Mouse (Mus musculus) lung, embryonic 14.5 days (tissue): ENCODE measurements at regions not wholly inside any gene's neighbourhood (a gene's known extent, or its start where the extent isn't known, plus 50 kb on each side); places are given as distances from the start of the nearest gene placed in this dataset.
"Not testable (repeated sequence)": the region's sequence is repeated elsewhere in the genome, so short reads cannot be mapped to it uniquely, and the experiment has no call there.

ENCODE experiments used
- ATAC-seq: fragments of 200-750 bp; cut with Nextera tagmentation; 2 replicates; pipeline ENCODE4 v1.8.0; 2017; ENCODE audit warnings: mild to moderate bottlenecking, moderate TSS enrichment, moderate library complexity; ENCODE audit not compliant: insufficient read depth
- DNase-seq: peaks from one replicate; pipeline ENCODE4 v3.0.0-alpha.2; 2015
- H3K27ac ChIP-seq: fragments of 300-500 bp; sonication (generic); 2 replicates; pipeline ENCODE4 v1.5.1; 2014; ENCODE audit warnings: low read depth, mild to moderate bottlenecking, moderate library complexity
- H3K27me3 ChIP-seq: fragments of 300-500 bp; sonication (generic); 2 replicates; pipeline ENCODE4 v1.6.1; 2014; ENCODE audit warnings: low read length, control low read depth; ENCODE audit not compliant: insufficient read depth
- H3K36me3 ChIP-seq: fragments of 300-500 bp; sonication (generic); 2 replicates; pipeline ENCODE4 v1.6.1; 2014; ENCODE audit warnings: control low read depth; ENCODE audit not compliant: insufficient read depth
- H3K4me1 ChIP-seq: fragments of 300-500 bp; sonication (generic); 2 replicates; pipeline ENCODE4 v1.6.1; 2014; ENCODE audit warnings: antibody characterized with exemption, control low read depth; ENCODE audit not compliant: insufficient read depth
- H3K4me2 ChIP-seq: fragments of 300-500 bp; sonication (generic); 2 replicates; pipeline ENCODE4 v1.6.1; 2014; ENCODE audit warnings: mild to moderate bottlenecking
- H3K4me3 ChIP-seq: fragments of 300-500 bp; sonication (generic); 2 replicates; pipeline ENCODE4 v1.5.1; 2014; ENCODE audit warnings: low read depth, low read length
- H3K9ac ChIP-seq: fragments of 300-500 bp; sonication (generic); 2 replicates; pipeline ENCODE4 v1.6.1; 2014
- H3K9me3 ChIP-seq: fragments of 300-500 bp; sonication (generic); 2 replicates; pipeline ENCODE4 v1.6.1; 2016; ENCODE audit warnings: low read depth, low read length, control low read depth
- CTCF ChIP-seq: IDR thresholded peaks from 2 replicates; pipeline ENCODE4 v1.5.1; 2016; ENCODE audit warnings: antibody characterized with exemption, low read depth
- WGBS: fragments of 180-500 bp; shearing (Covaris S2); extraction: QIAGEN DNeasy Blood & Tissue Kit; methylation state at CpG from one replicate; pipeline ENCODE4 v1.1.7; 2014; 5-methylcytosine and 5-hydroxymethylcytosine counted together

GRCm38 (mm10) chr4:61998366-61998765, 55.6 kb downstream of the Mup20 start:
- Histone ChIP-seq H3K9ac (no peak overlapping the region), H3K4me2 (no peak overlapping the region), H3K4me1 (no peaks in the 10 kb centered on the region), H3K9me3 (no peaks in the 10 kb centered on the region), H3K4me3 (no peak overlapping the region), H3K36me3 (no peaks in the 10 kb centered on the region), H3K27ac (no peak overlapping the region), H3K27me3 (no peaks in the 10 kb centered on the region)
- DNase-seq (peak; percentile 62), ATAC-seq (no peak)
- TF ChIP-seq CTCF, result peak; percentile 68
- 17% methylated on average over 4 of the region's 4 CpGs for WGBS

- not testable (repeated sequence) for DNase-seq, H3K9ac ChIP-seq, H3K27ac ChIP-seq, H3K4me3 ChIP-seq, H3K36me3 ChIP-seq, ATAC-seq, H3K4me1 ChIP-seq, H3K9me3 ChIP-seq, H3K4me2 ChIP-seq, H3K27me3 ChIP-seq
Measured at GRCm38 (mm10) chr4:61989941-61990340, 64.0 kb downstream of the Mup20 start.

GRCm38 (mm10) chr4:61976159-61976558, 77.8 kb downstream of the Mup20 start:
- Histone ChIP-seq H3K36me3 (no peaks in the 10 kb centered on the region), H3K4me2 (no peak overlapping the region), H3K4me1 (no peaks in the 10 kb centered on the region), H3K27ac (no peak overlapping the region), H3K9ac (no peak overlapping the region), H3K27me3 (no peaks in the 10 kb centered on the region), H3K9me3 (no peaks in the 10 kb centered on the region), H3K4me3 (no peak overlapping the region)
- WGBS, result 87% methylated on average over 7 of the region's 7 CpGs
- ATAC-seq, result no peak
- TF ChIP-seq CTCF, result no peak
- no peak for DNase-seq

GRCm38 (mm10) chr4:61973236-61973635, 80.7 kb downstream of the Mup20 start:
- Histone ChIP-seq H3K4me3 (no peak overlapping the region), H3K4me2 (no peak overlapping the region), H3K9ac (no peak overlapping the region), H3K27ac (no peak overlapping the region), H3K4me1 (no peaks in the 10 kb centered on the region), H3K27me3 (no peaks in the 10 kb centered on the region), H3K9me3 (no peaks in the 10 kb centered on the region), H3K36me3 (no peaks in the 10 kb centered on the region)
- TF ChIP-seq CTCF, result peak; percentile 76
- ATAC-seq, result no peak
- 48% methylated on average over 2 of the region's 2 CpGs for WGBS
- peak; percentile 38 for DNase-seq

GRCm38 (mm10) chr4:61969691-61970090, 84.3 kb downstream of the Mup20 start:
- no peak overlapping the region for H3K4me2 ChIP-seq
- H3K27ac ChIP-seq, result no peak overlapping the region
- H3K27me3 ChIP-seq, result no peaks in the 10 kb centered on the region
- no peaks in the 10 kb centered on the region for H3K4me1 ChIP-seq
- WGBS, result 43% methylated on average over 1 of the region's 1 CpGs
- no peak overlapping the region for H3K9ac ChIP-seq
- no peak for TF ChIP-seq CTCF
- ATAC-seq (no peak), DNase-seq (no peak)
- no peaks in the 10 kb centered on the region for H3K9me3 ChIP-seq
- H3K36me3 ChIP-seq, result no peaks in the 10 kb centered on the region
- no peak overlapping the region for H3K4me3 ChIP-seq

GRCm38 (mm10) chr4:61967674-61968073, 86.3 kb downstream of the Mup20 start:
- not testable (repeated sequence) for DNase-seq, ATAC-seq
- WGBS, result 88% methylated on average over 6 of the region's 6 CpGs

GRCm38 (mm10) chr4:61962315-61962714, 91.6 kb downstream of the Mup20 start:
- TF ChIP-seq CTCF, result no peak
- no peak for DNase-seq
- H3K9ac ChIP-seq, result no peak overlapping the region

More at GRCm38 (mm10) chr4:61967674-61968073, 86.3 kb downstream of the Mup20 start:
- not testable (repeated sequence) for H3K4me1 ChIP-seq, H3K27ac ChIP-seq, H3K4me2 ChIP-seq, H3K9ac ChIP-seq, H3K36me3 ChIP-seq, H3K4me3 ChIP-seq, H3K9me3 ChIP-seq, H3K27me3 ChIP-seq

More at GRCm38 (mm10) chr4:61962315-61962714, 91.6 kb downstream of the Mup20 start:
- H3K27ac ChIP-seq, result no peak overlapping the region
- H3K36me3 ChIP-seq, result no peaks in the 10 kb centered on the region
- no peak for ATAC-seq
- H3K4me2 ChIP-seq, result no peak overlapping the region
- H3K4me3 ChIP-seq, result no peak overlapping the region
- no peaks in the 10 kb centered on the region for H3K9me3 ChIP-seq
- no peaks in the 10 kb centered on the region for H3K4me1 ChIP-seq
- H3K27me3 ChIP-seq, result no peaks in the 10 kb centered on the region
